Mouse (Mus musculus) embryonic facial prominence, embryonic 12.5 days (tissue): ENCODE data around the gene Atp6v1a. TPM values are rescaled to one million over a fixed set of nuclear protein-coding genes. Genes with fewer than 3 reads are reported as not detected.

Experiments used
- ATAC-seq: fragments of 200-750 bp; cut with Nextera tagmentation; 2 replicates; pipeline ENCODE4 v1.8.0; 2017; ENCODE audit not compliant: insufficient number of reproducible peaks, insufficient read depth, low FRiP score, low TSS enrichment
- H3K27ac ChIP-seq: fragments of 300-500 bp; sonication (generic); 2 replicates; pipeline ENCODE4 v1.5.1; 2016; ENCODE audit warnings: mild to moderate bottlenecking
- H3K27me3 ChIP-seq: fragments of 300-500 bp; sonication (generic); 2 replicates; pipeline ENCODE4 v1.6.1; 2016; ENCODE audit warnings: mild to moderate bottlenecking, moderate library complexity
- H3K36me3 ChIP-seq: fragments of 300-500 bp; sonication (generic); 2 replicates; pipeline ENCODE4 v1.6.1; 2016; ENCODE audit warnings: mild to moderate bottlenecking
- H3K4me1 ChIP-seq: fragments of 300-500 bp; sonication (generic); 2 replicates; pipeline ENCODE4 v1.6.1; 2016
- H3K4me2 ChIP-seq: fragments of 300-500 bp; sonication (generic); replicated peaks from 2 replicates; pipeline ENCODE4 v1.6.1; 2016; ENCODE audit warnings: mild to moderate bottlenecking, moderate library complexity
- H3K4me3 ChIP-seq: fragments of 300-500 bp; sonication (generic); 2 replicates; pipeline ENCODE4 v1.5.1; 2016; ENCODE audit warnings: mild to moderate bottlenecking
- H3K9ac ChIP-seq: fragments of 300-500 bp; sonication (generic); 2 replicates; pipeline ENCODE4 v1.6.1; 2016; ENCODE audit warnings: mild to moderate bottlenecking, moderate library complexity
- H3K9me3 ChIP-seq: fragments of 300-500 bp; sonication (generic); 2 replicates; pipeline ENCODE4 v1.6.1; 2016; ENCODE audit warnings: mild to moderate bottlenecking, moderate library complexity
- WGBS: fragments of 180-500 bp; shearing (Covaris S2); methylation state at CpG from one replicate; pipeline ENCODE4 v1.1.7; 2016; 5-methylcytosine and 5-hydroxymethylcytosine counted together
- polyA plus RNA-seq: library from polyadenylated mRNA; unstranded; fragments of >200 nt; fragmentation: Nextera tagmentation; extraction: Ambion mirVana; gene quantifications from 2 replicates; pipeline ENCODE4 v1.2.1, GENCODE M21; 2016

Gene Atp6v1a
- polyA plus RNA-seq, 1 experiment from 2014 or later: 44.9 TPM

DNA sequence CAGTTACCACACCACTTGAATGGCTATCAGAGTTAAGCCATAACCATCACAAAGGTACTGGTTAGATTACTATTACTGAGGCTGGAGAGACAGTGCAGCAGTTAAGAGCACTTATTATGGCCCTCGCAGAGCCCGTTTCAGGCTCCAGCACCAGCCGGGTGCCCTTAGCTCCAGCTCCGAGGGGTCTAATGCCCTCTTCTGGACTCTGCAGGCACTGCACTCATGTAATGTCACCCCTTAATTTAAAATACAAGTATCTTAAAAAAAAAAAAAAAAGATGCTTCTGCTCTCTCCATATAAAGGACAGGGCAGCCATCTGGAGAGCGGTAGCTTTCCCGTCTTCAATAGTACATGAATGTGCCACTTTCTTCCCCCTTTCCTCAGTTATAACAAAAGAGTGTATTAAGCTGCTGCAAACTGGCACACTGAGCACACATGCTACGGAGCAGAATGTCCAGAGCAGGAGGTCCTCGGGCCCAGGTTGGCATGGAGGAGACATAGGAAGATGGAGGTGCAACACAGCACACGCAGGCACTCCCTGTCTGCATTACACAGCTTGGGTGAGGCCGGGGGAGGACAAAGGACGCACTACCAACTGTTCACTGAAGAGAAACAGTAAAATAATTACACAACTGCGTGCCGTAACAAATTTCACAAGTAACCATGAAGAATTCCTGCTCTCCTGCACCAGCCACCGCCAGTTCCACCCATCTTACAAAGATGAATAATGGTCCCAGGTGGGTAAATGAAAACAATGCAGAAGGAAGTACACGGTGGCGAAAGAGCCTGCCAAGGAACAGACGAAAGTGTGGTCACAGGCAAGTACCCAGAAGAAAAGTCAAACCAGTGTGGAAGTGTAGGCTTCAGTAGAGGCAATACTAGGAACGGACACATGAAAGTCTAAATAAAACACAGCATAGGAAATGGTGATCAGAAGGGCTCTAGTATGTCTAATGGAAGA, 35.4 kb downstream of the Atp6v1a start:
- WGBS: 83% methylated on average over 18 of the region's 18 CpGs
- Histone ChIP-seq H3K36me3 (peaks cover 66% of the 10 kb centered on the region), H3K9me3 (no peaks in the 10 kb centered on the region), H3K27me3 (no peaks in the 10 kb centered on the region), H3K27ac (no peak overlapping the region), H3K4me1 (no peaks in the 10 kb centered on the region), H3K9ac (no peak overlapping the region), H3K4me2 (no peak overlapping the region), H3K4me3 (no peak overlapping the region)
- ATAC-seq: no peak

DNA sequence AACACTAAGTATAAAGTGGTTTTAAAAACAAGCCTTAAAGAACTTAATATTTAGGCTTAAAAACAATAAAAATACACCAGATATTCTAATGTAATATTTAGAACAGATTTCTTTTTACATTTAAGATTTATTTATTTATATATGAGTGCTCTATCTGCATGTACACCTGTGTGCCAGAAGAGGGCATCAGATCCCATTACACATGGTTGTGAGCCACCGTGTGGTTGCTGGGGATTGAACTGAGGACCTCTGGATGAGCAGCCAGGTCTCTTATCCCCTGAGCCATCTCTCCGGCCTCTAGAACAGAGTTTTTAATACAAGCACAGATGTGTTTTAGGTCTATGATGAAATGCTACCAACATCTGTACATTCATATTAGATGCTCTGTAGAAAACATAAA, 36.6 kb downstream of the Atp6v1a start:
- Histone ChIP-seq H3K27me3 (no peaks in the 10 kb centered on the region), H3K27ac (no peak overlapping the region), H3K9ac (no peak overlapping the region), H3K4me3 (no peak overlapping the region), H3K4me1 (no peaks in the 10 kb centered on the region), H3K9me3 (no peaks in the 10 kb centered on the region), H3K36me3 (peaks cover 65% of the 10 kb centered on the region), H3K4me2 (no peak overlapping the region)
- no peak for ATAC-seq
- WGBS: 97% methylated on average over 2 of the region's 2 CpGs

DNA sequence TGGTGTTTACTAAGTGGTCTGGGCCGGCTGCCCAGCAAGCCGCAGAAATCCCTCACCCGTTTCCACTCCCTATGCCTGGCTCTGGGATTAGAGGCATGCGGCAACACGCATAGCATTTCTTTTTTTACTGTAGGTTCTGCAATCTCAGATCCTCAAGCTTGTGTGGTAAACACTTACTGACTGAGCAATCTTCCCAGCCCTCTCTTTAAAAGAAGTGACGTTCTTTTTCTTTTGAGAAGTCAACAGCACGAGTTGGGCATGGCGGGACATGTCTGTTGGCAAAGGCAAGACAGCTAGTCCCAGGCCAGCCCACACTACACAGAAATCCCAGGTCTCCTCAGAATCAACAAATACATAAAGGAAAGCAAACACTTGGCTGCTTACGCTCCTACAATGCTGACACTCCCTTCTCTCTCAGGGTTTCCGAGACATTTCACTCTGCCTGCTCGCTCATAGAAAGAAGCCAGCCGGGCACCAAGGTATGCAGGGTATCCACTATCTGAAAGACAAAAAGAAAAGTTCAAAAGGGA, 38.3 kb downstream of the Atp6v1a start:
- Histone ChIP-seq H3K36me3 (peaks cover 61% of the 10 kb centered on the region), H3K27me3 (no peaks in the 10 kb centered on the region)
- ATAC-seq: no peak

DNA sequence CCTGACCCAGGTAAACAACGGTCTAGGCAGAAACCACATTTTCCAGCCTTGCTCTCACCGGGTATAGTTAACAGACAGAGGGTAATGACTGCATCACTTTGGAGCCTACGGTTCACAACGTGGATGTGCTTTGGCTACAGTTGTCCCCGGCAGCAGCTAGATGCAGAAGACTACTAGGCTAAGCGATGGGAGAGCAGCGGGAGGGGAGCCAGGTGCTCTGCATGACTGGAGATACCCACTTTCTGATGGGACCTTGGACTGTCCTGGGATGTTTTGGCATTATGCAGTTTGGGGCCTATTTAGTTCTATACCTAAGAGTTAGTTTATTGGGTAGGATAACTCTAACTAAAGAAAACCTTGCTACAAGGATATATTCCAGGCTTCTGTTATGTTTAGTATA, 40.1 kb downstream of the Atp6v1a start:
- Histone ChIP-seq H3K9ac (no peak overlapping the region), H3K4me3 (no peak overlapping the region), H3K27me3 (no peaks in the 10 kb centered on the region), H3K27ac (no peak overlapping the region), H3K4me2 (no peak overlapping the region), H3K36me3 (peaks cover 71% of the 10 kb centered on the region), H3K9me3 (no peaks in the 10 kb centered on the region), H3K4me1 (no peaks in the 10 kb centered on the region)
- 92% methylated on average over 7 of the region's 7 CpGs for WGBS
- ATAC-seq: no peak

More for the DNA sequence above, 38.3 kb downstream of the Atp6v1a start:
- H3K4me3 ChIP-seq: no peak overlapping the region
- no peak overlapping the region for H3K4me2 ChIP-seq
- H3K4me1 ChIP-seq: no peaks in the 10 kb centered on the region
- H3K27ac ChIP-seq: no peak overlapping the region
- 89% methylated on average over 12 of the region's 12 CpGs for WGBS
- H3K9ac ChIP-seq: no peak overlapping the region
- no peaks in the 10 kb centered on the region for H3K9me3 ChIP-seq

DNA sequence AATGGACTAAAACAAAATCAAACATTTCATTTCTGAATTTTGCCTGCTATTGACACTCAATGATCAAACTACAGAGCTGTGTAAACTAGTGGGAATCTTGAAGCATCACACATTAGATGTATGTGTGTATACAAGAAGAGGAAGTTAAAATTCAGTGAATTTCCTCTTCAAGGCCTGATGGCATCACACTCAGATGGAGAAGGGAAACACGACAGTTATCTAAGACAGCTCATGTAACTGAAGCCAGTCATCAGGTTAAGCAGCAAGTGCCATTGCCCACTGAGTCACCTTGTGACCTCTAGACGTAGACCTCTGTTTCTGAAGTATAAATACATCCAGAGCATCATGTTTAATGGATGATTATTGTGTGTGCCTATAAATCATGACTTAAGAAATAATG, 51.9 kb downstream of the Atp6v1a start:
- Histone ChIP-seq H3K27me3 (no peaks in the 10 kb centered on the region), H3K9ac (no peak overlapping the region), H3K4me1 (no peaks in the 10 kb centered on the region), H3K4me3 (no peak overlapping the region), H3K9me3 (no peaks in the 10 kb centered on the region), H3K4me2 (no peak overlapping the region), H3K27ac (no peak overlapping the region), H3K36me3 (peaks cover 61% of the 10 kb centered on the region)
- ATAC-seq: no peak
- 72% methylated on average over 2 of the region's 2 CpGs for WGBS

DNA sequence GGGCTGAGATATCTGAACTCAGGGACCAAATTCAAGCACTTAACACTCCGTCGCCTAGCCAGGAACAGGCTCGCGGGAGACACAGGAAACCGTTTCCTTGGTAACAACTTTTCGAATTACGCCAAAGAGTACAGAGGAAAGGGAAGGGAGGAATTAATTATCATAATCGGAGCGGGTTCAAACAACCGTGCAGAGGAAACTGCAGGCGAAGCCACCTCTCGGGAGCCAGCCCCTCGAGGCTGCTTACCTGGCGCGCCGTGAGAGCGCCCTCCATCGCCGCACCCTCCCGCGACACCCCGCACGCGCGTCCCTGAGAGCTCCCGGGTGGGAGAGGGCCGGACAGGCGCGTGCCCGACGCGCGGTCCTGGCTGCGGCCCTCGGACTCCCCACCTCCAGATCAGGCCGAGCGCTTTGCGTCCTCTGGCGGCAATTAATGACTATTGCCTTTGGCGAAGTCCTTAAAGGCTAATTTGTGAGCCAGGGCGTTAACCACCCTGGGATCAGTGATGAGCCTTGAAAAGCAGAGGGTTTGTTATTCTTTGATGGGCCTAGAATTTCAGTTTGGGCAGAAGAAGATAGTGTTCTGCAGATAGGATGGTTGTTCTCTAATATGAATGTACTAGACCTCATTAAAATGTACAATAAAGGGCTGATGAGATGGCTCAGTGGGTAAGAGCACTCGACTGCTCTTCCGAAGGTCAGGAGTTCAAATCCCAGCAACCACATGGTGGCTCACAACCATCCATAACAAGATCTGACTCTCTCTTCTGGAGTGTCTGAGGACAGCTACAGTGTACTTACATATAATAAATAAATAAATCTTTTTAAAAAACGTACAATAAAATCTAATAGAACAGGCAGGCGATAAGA, 76.2 kb downstream of the Atp6v1a start, which contains the start of gene Gramd1c:
Gene Gramd1c (minus strand): TSS at position 321 of the 870 bp plus-strand sequence.
- ATAC-seq: peak; percentile 75
- peak within 1 kb of the TSS; percentile 80 for H3K27ac ChIP-seq
- peak within 1 kb of the TSS; percentile 62 for H3K4me2 ChIP-seq
- H3K36me3 ChIP-seq: no peaks in the 10 kb centered on the region
- no peaks in the 10 kb centered on the region for H3K27me3 ChIP-seq
- H3K9me3 ChIP-seq: no peaks in the 10 kb centered on the region
- peak within 1 kb of the TSS; percentile 54; the same call in 1 of the 2 replicates for H3K9ac ChIP-seq
- H3K4me3 ChIP-seq: peak within 1 kb of the TSS; percentile 55
- H3K4me1 ChIP-seq: no peaks in the 10 kb centered on the region
- 7% methylated on average over 45 of the region's 45 CpGs for WGBS

DNA sequence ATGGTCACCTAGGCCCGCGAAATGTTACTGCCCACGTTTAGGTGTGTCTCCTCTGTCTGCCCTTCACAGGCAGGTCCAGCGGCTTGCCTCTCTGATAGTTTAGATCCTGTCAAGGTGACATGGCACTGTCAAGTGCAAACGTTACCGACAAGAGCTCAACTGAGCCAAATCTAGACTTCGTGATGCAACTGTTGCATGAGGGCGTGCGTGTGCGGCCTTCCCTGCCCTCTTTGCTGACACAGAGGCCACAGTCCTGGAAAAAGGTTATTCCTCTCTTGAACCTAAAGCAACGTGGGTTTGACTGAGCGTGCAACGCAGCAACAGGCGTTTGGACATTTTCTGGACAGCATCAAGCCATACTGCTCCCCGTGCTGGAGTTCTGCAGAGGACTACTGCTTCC, 78.2 kb downstream of the Atp6v1a start:
- WGBS: 92% methylated on average over 15 of the region's 15 CpGs
- no peak overlapping the region for H3K27ac ChIP-seq
- ATAC-seq: no peak

DNA sequence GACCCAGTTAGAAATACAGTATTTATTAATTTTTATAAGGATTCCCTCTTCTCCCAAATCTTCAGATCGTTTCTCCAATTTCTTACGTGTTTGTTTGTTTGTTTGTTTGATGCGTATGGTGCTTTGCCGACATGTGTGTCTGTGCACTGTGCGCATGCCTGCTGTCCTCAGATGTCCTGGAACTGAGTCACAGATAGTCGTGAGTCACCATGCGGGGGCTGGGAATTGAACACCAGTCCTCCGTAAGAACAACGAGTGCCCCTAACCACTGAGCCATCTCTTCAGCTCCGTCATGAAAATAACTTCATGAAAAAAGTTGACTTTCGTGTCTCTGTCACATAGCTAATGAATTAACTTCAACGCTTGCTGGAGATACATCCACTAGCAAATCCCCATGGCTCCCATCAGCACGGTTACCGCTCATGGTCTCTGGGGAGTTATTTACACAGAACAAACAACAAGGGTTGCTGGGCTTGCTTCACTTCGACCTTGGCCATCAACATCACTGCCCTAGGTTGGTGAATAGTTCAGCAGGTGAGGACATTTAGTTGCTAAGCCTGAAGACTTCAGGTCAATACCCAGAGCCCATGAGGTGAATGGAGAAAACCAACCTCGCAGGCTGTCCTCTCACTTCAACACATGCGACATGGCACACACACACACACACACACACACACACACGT, 78.8 kb downstream of the Atp6v1a start:
- no peaks in the 10 kb centered on the region for H3K4me1 ChIP-seq
- H3K9me3 ChIP-seq: no peaks in the 10 kb centered on the region
- no peaks in the 10 kb centered on the region for H3K27me3 ChIP-seq
- H3K9ac ChIP-seq: no peak overlapping the region
- H3K4me3 ChIP-seq: no peak overlapping the region
- H3K4me2 ChIP-seq: no peak overlapping the region
- 92% methylated on average over 18 of the region's 18 CpGs for WGBS
- no peak for ATAC-seq
- no peaks in the 10 kb centered on the region for H3K36me3 ChIP-seq
- H3K27ac ChIP-seq: no peak overlapping the region

More for the DNA sequence above, 78.2 kb downstream of the Atp6v1a start:
- Histone ChIP-seq H3K9me3 (no peaks in the 10 kb centered on the region), H3K4me2 (no peak overlapping the region), H3K4me3 (no peak overlapping the region), H3K36me3 (no peaks in the 10 kb centered on the region), H3K27me3 (no peaks in the 10 kb centered on the region), H3K9ac (no peak overlapping the region), H3K4me1 (no peaks in the 10 kb centered on the region)

DNA sequence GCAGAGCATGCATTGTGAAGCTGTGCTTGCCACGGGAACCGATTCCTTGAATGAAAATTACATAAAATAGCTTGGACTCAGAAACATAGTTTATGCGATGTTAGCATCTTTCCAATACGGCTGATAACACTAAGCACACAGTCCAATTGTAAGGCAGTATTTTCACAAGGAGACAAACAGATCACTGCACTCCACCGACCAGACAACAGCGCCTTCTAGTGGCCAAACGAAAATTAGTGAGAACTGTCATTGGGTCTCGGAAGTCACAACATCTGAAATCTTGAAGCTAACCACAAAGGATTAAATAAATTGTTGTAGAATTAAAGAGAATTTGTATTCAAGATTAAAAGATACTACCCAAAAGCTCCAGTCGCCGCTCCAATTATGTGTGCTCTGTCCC, 80.8 kb downstream of the Atp6v1a start:
- no peaks in the 10 kb centered on the region for H3K4me1 ChIP-seq
- no peak overlapping the region for H3K4me3 ChIP-seq
- H3K9ac ChIP-seq: no peak overlapping the region
- no peaks in the 10 kb centered on the region for H3K36me3 ChIP-seq
- no peak overlapping the region for H3K4me2 ChIP-seq
- WGBS: 25% methylated on average over 10 of the region's 10 CpGs
- no peak overlapping the region for H3K27ac ChIP-seq
- no peaks in the 10 kb centered on the region for H3K27me3 ChIP-seq
- no peaks in the 10 kb centered on the region for H3K9me3 ChIP-seq
- no peak for ATAC-seq

DNA sequence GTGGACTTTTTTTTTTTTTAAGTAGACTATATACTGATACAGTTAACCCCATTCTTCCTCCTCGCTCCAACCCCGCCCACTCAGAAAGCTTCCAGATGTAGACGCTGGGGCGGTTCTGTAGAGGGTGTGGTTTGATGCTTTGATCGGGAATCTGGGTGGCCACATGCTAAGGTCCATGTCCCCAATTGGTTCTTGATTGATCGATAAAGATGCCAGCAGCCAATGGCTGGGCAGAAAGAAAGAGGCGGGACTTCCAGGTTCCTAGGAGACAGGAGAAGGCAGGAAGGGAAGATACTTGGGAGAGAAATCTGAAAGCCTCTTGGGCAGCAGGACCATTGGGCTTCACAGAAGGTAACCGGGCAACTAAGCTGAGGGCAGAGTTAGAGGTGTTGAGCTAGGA, 83.7 kb downstream of the Atp6v1a start:
- H3K9ac ChIP-seq: no peak overlapping the region
- ATAC-seq: no peak
- no peak overlapping the region for H3K4me3 ChIP-seq
- H3K27ac ChIP-seq: no peak overlapping the region
- no peaks in the 10 kb centered on the region for H3K9me3 ChIP-seq
- no peaks in the 10 kb centered on the region for H3K27me3 ChIP-seq
- no peaks in the 10 kb centered on the region for H3K36me3 ChIP-seq
- H3K4me1 ChIP-seq: peaks cover 6% of the 10 kb centered on the region; the same call in 1 of the 2 replicates
- WGBS: 58% methylated on average over 8 of the region's 8 CpGs
- H3K4me2 ChIP-seq: no peak overlapping the region

DNA sequence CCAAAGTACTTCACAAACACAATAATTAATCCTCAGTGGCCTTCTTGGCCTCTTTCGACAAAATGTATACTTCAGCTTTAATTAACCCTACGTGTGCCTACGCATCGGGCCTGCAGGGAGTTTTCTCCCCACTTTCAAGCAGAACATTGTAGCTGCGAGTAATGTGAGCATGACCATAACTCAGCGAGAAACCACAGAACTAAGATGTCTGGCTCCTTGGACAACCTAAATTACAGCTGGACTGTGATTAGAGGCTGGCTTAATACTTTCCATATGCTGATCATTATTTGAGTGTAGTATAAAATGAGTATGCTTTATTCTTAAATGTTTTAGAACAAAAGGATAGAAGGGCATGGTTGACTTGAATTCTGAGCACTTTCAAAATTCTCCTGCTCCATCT, 86.2 kb downstream of the Atp6v1a start:
- Histone ChIP-seq H3K4me2 (no peak overlapping the region), H3K9me3 (no peaks in the 10 kb centered on the region), H3K27ac (no peak overlapping the region), H3K4me3 (no peak overlapping the region), H3K36me3 (no peaks in the 10 kb centered on the region), H3K27me3 (no peaks in the 10 kb centered on the region), H3K4me1 (peaks cover 6% of the 10 kb centered on the region; the same call in 1 of the 2 replicates), H3K9ac (no peak overlapping the region)
- 27% methylated on average over 6 of the region's 6 CpGs for WGBS
- 0 out of 2 replicates have a peak, but pooled peaks have one; percentile 68 for ATAC-seq
